ENCODE assay signal across 8 mouse cellular contexts in the genomic region with DNA sequence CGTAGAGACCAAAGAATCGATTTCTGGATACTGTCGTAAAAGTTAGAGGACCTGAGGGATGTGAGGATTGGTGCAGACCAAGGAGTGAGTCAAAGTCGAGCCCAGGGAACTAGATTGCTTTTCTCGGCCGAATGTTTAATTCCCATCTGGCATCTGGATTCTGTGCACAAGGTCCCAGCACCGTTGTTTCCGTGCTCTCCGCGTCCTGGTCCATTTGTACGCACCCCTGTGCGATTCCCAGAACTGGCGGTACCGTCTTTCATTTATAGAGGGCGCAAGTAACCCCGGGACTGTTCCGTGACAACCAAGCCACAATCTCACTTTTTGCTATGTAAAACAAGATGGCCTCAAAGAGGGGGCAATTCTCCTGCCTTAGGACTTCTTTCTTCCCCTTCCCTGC. TPM values are rescaled to one million over a fixed set of nuclear protein-coding genes. Genes with fewer than 3 reads are reported as not detected.
A peak's percentile ranks its signal among the peaks of the same experiment; 100 is the strongest.
DNase-seq lines count a peak whose midpoint lies in the region; ATAC-seq and TF ChIP-seq lines count a peak whose summit lies in the region.

No protein-coding gene starts in this region.

- no peaks in the 10 kb centered on the region for H3K27me3 ChIP-seq in embryonic facial prominence, embryonic 15.5 days
- H3K27me3 ChIP-seq in midbrain, postnatal 0 days (ENCODE audit: insufficient read depth, low read length): no peaks in the 10 kb centered on the region

- no peaks in the 10 kb centered on the region for H3K9me3 ChIP-seq in embryonic facial prominence, embryonic 15.5 days (replicated peaks)
- no peaks in the 10 kb centered on the region for H3K9me3 ChIP-seq in midbrain, postnatal 0 days (ENCODE audit: low read length)

- H3K27ac ChIP-seq in embryonic facial prominence, embryonic 15.5 days (replicated peaks): peak overlapping the region; percentile 94
- peak overlapping the region; percentile 74 for H3K27ac ChIP-seq in midbrain, postnatal 0 days (ENCODE audit: low read depth, low read length)

- peaks cover 13% of the 10 kb centered on the region; the same call in 1 of the 2 replicates for H3K4me1 ChIP-seq in embryonic facial prominence, embryonic 15.5 days
- no peaks in the 10 kb centered on the region for H3K4me1 ChIP-seq in midbrain, postnatal 0 days (ENCODE audit: insufficient read depth, low read length)

- peak overlapping the region; percentile 64 for H3K4me2 ChIP-seq in embryonic facial prominence, embryonic 15.5 days (replicated peaks)
- peak overlapping the region; percentile 75 for H3K4me2 ChIP-seq in midbrain, postnatal 0 days (ENCODE audit: low read depth, low read length, poor library complexity, severe bottlenecking)

- DNase-seq in A20 (ENCODE audit: low read depth, low spot score) (peak; percentile 93), liver (peak; percentile 80)
- DNase-seq in adrenal gland, postnatal 25 days: peak; percentile 70
- DNase-seq in heart, adult 9 months (ENCODE audit: low spot score in 2 of 2): peak; percentile 85 to 89
- peak; percentile 89 for DNase-seq in kidney, adult 9 months
- peak; percentile 87 for DNase-seq in midbrain, postnatal 0 days (ENCODE audit: low spot score)
- DNase-seq in spleen, postnatal 4 days (ENCODE audit: low spot score in 2 of 2): peak; percentile 77 to 86

- H3K4me3 ChIP-seq in embryonic facial prominence, embryonic 15.5 days (replicated peaks): peak overlapping the region; percentile 65
- peak overlapping the region; percentile 41 for H3K4me3 ChIP-seq in midbrain, postnatal 0 days (ENCODE audit: low read depth, low read length)

- H3K36me3 ChIP-seq in embryonic facial prominence, embryonic 15.5 days: no peaks in the 10 kb centered on the region
- H3K36me3 ChIP-seq in midbrain, postnatal 0 days (ENCODE audit: insufficient read depth, low read length): no peaks in the 10 kb centered on the region

- H3K9ac ChIP-seq in embryonic facial prominence, embryonic 15.5 days: peak overlapping the region; percentile 49
- H3K9ac ChIP-seq in midbrain, postnatal 0 days (replicated peaks; ENCODE audit: low read length, poor library complexity, severe bottlenecking): peak overlapping the region; percentile 40

- peak; percentile 71 for TF ChIP-seq CTCF in midbrain, postnatal 0 days (IDR thresholded peaks at IDR 0.05)

- peak; percentile 48 for ATAC-seq in embryonic facial prominence, embryonic 15.5 days (ENCODE audit: insufficient number of reproducible peaks, low FRiP score, low TSS enrichment, low read depth)
- ATAC-seq in midbrain, postnatal 0 days (ENCODE audit: low FRiP score): peak; percentile 63

- 0% methylated on average over 17 of the region's 17 CpGs for WGBS in embryonic facial prominence, embryonic 15.5 days
- WGBS in midbrain, postnatal 0 days: under 1% methylated on average over 17 of the region's 17 CpGs

RNA-seq across cellular contexts. Expression of gene Abt1, which starts 7.1 kb away (rescaled TPM):
- 6.4 and 6.9 TPM in 2 replicates for total RNA-seq in adrenal gland, postnatal 25 days (2021)
- polyA plus RNA-seq in embryonic facial prominence, embryonic 15.5 days (2015; fragmentation: Nextera tagmentation; extraction: Ambion mirVana): 12.2 and 12.7 TPM in 2 replicates
- 4.9 and 7.3 TPM in 2 replicates for total RNA-seq in midbrain, postnatal 0 days (2014; rRNA removed)
- polyA plus RNA-seq in midbrain, postnatal 0 days (2015; fragmentation: Nextera tagmentation; extraction: Ambion mirVana): 5.2 and 6.0 TPM in 2 replicates

RNA-seq across cellular contexts. Expression of gene Btn1a1, which starts 35.0 kb away (rescaled TPM):
- not detected in 2 replicates for total RNA-seq in adrenal gland, postnatal 25 days (2021)
- polyA plus RNA-seq in embryonic facial prominence, embryonic 15.5 days (2015; fragmentation: Nextera tagmentation; extraction: Ambion mirVana): 0.04 TPM in 1 of 2 replicates, not detected in the other
- total RNA-seq in midbrain, postnatal 0 days (2014; rRNA removed): 0.05 TPM in 1 of 2 replicates, not detected in the other
- polyA plus RNA-seq in midbrain, postnatal 0 days (2015; fragmentation: Nextera tagmentation; extraction: Ambion mirVana): 0.04 and 0.07 TPM in 2 replicates

RNA-seq across cellular contexts. Expression of gene Btn2a2, which starts 57.9 kb away (rescaled TPM):
- not detected in 2 replicates for total RNA-seq in adrenal gland, postnatal 25 days (2021)
- 0.55 and 0.65 TPM in 2 replicates for polyA plus RNA-seq in embryonic facial prominence, embryonic 15.5 days (2015; fragmentation: Nextera tagmentation; extraction: Ambion mirVana)
- total RNA-seq in midbrain, postnatal 0 days (2014; rRNA removed): 0.16 TPM in 1 of 2 replicates, not detected in the other
- polyA plus RNA-seq in midbrain, postnatal 0 days (2015; fragmentation: Nextera tagmentation; extraction: Ambion mirVana): not detected in 2 replicates

Comparison
In these comparisons a context has a peak if more than half of its experiments do, and no peak if none do; other contexts are left out.
1. Peak in every context shown above with its lines: DNase-seq, ATAC-seq, H3K4me3 ChIP-seq and H3K27ac ChIP-seq.